ENCODE assay signal across 9 mouse cellular contexts in the genomic region with DNA sequence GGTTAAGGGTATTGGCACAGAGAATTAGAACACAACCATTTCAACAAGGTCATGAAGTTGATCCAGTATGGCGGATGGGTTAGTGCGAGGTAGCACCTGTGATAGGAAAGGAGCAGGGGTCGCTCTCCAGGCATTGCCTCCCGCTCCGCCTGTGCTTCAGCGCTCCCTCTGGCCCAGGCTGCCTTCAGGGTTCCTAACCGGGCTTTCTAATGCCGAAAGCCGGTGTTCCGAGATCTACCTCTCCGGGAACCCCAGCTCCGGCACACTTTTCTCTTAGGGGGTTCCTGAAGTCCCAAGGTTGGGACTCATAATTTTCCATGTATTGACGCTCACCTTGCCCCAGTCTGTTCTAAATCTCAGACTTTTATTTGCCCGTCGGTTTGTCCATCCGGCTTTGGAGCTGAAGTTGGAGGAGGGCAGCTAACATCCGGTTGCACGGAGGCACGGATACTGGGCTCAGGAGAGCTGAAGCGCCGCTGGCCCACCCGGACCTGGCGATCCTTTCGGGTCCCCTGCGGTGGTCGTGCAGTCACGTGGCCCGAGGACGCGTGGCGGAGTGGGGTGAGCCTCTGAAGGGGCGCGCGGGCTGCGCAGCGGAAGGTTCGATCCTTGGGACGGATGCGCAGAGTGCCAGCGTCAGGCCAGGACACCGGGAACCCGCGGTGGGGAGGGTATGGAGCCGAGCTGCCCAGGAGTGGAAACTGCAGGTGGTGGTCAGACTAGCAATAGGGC. TPM values are rescaled to one million over a fixed set of nuclear protein-coding genes. Genes with fewer than 3 reads are reported as not detected.
A peak's percentile ranks its signal among the peaks of the same experiment; 100 is the strongest.
DNase-seq lines count a peak whose midpoint lies in the region.
"Had no signal": no experiment of that assay in that cellular context is flagged by ENCODE, and none has a peak within 500 bp of the region (broad histone marks: within the 10 kb centered on the region; RNA-seq: fewer than 3 reads in every experiment).

A gene (plus strand): TSS at position 427 of the 732 bp plus-strand sequence.

- peaks cover 4% of the 10 kb centered on the region; the same call in 1 of the 2 replicates for H3K9me3 ChIP-seq in megakaryocyte, embryonic 14.5 days

- H3K4me1 ChIP-seq in megakaryocyte, embryonic 14.5 days, result peaks cover 18% of the 10 kb centered on the region

- H3K4me3 ChIP-seq in megakaryocyte, embryonic 14.5 days (replicated peaks), result peak within 1 kb of the TSS; percentile 95
- H3K4me3 ChIP-seq: myocyte had no signal

- H3K36me3 ChIP-seq in megakaryocyte, embryonic 14.5 days (replicated peaks; ENCODE audit: low read length), result peaks cover 26% of the 10 kb centered on the region

- peaks cover 5% of the 10 kb centered on the region for H3K27me3 ChIP-seq in megakaryocyte, embryonic 14.5 days (replicated peaks)

- intact Hi-C loops in heart, postnatal 10 days (cut with DNase I), result no loop called here

- peak; percentile 28 to 38 for DNase-seq in cerebellum, postnatal 14 days
- DNase-seq in cerebellum, adult 18-20 months, result no peak
- DNase-seq in embryo, embryonic 11 days, result peak; percentile 74
- peak; percentile 38 to 43 for DNase-seq in heart, postnatal 10 days
- DNase-seq in kidney, postnatal 36 days, result peak; percentile 35 to 59
- DNase-seq in spleen, postnatal 14 days (ENCODE audit: low spot score in 2 of 2), result peak; percentile 7 to 19
- DNase-seq in right cerebral cortex, postnatal 14 days, result no peak

RNA-seq across cellular contexts. Expression of the gene that starts here (rescaled TPM):
- total RNA-seq in heart, postnatal 10 days (2021), result 1 to 10 TPM; 1.5 to 2.0 TPM
- polyA plus RNA-seq in megakaryocyte, embryonic 14.5 days (2012; ENCODE audit: insufficient read depth, low replicate concordance), result 0.47 TPM in 1 of 2 replicates, not detected in the other

Comparison
In these comparisons a context has a peak if more than half of its experiments do, and no peak if none do; other contexts are left out.
1. DNase-seq: peak in cerebellum, postnatal 14 days (2 of 2), embryo, embryonic 11 days (single experiment), heart, postnatal 10 days (2 of 2), kidney, postnatal 36 days (2 of 2) and spleen, postnatal 14 days (2 of 2); none in cerebellum, adult 18-20 months (0 of 2) and right cerebral cortex, postnatal 14 days (single experiment).